9 mouse cellular contexts compared by ENCODE assay signal in genomic region chr7:109021428-109021827, GRCm38 (mm10).
DNase-seq lines count a peak whose midpoint lies in the region; ATAC-seq and TF ChIP-seq lines count a peak whose summit lies in the region.
"Had no signal": no experiment of that assay in that cellular context is flagged by ENCODE, and none has a peak within 500 bp of the region (broad histone marks: within the 10 kb centered on the region; RNA-seq: fewer than 3 reads in every experiment).

No protein-coding gene starts in this region.

- no peak overlapping the region for H3K4me2 ChIP-seq in intestine, postnatal 0 days (replicated peaks; ENCODE audit: low read depth)
- no peak overlapping the region for H3K4me2 ChIP-seq in limb, embryonic 12.5 days
- no peak overlapping the region for H3K4me2 ChIP-seq in midbrain, postnatal 0 days (ENCODE audit: low read depth, low read length, poor library complexity, severe bottlenecking)
- H3K4me2 ChIP-seq in stomach, embryonic 14.5 days (replicated peaks; ENCODE audit: low read depth, low read length) = no peak overlapping the region

- peak; percentile 80 for DNase-seq in 3T3-L1 (ENCODE audit: low read depth, low spot score)
- peak; percentile 56 for DNase-seq in Muller cell, postnatal 12 days (ENCODE audit: inconsistent ontology term)
- DNase-seq in cerebellum, adult 9-10 months = peak; percentile 88
- peak; percentile 71 for DNase-seq in forelimb bud, embryonic 11.5 days (ENCODE audit: low read depth, low spot score)
- peak; percentile 77 for DNase-seq in midbrain, postnatal 0 days (ENCODE audit: low spot score)

- no peak overlapping the region for H3K9ac ChIP-seq in intestine, postnatal 0 days (ENCODE audit: low read depth, low read length)
- no peak overlapping the region for H3K9ac ChIP-seq in limb, embryonic 12.5 days (replicated peaks)
- no peak overlapping the region for H3K9ac ChIP-seq in midbrain, postnatal 0 days (replicated peaks; ENCODE audit: low read length, poor library complexity, severe bottlenecking)
- no peak overlapping the region for H3K9ac ChIP-seq in stomach, embryonic 14.5 days (replicated peaks; ENCODE audit: low read depth, low read length)

- TF ChIP-seq CTCF in intestine, postnatal 0 days (IDR thresholded peaks at IDR 0.05; ENCODE audit: low read depth) = peak; percentile 84
- peak; percentile 94 for TF ChIP-seq CTCF in midbrain, postnatal 0 days (IDR thresholded peaks at IDR 0.05)

- 15% methylated on average over 3 of the region's 3 CpGs for WGBS in intestine, postnatal 0 days
- WGBS in limb, embryonic 12.5 days = 19% methylated on average over 3 of the region's 3 CpGs
- 19% methylated on average over 3 of the region's 3 CpGs for WGBS in midbrain, postnatal 0 days
- 20% methylated on average over 3 of the region's 3 CpGs for WGBS in stomach, embryonic 14.5 days

- H3K4me1 ChIP-seq in intestine, postnatal 0 days (replicated peaks; ENCODE audit: control insufficient read depth, insufficient read depth, low read length) = no peaks in the 10 kb centered on the region
- no peaks in the 10 kb centered on the region for H3K4me1 ChIP-seq in limb, embryonic 12.5 days (replicated peaks)
- H3K4me1 ChIP-seq in midbrain, postnatal 0 days (ENCODE audit: insufficient read depth, low read length) = peaks cover 2% of the 10 kb centered on the region; the same call in 1 of the 2 replicates
- no peaks in the 10 kb centered on the region for H3K4me1 ChIP-seq in stomach, embryonic 14.5 days (ENCODE audit: control insufficient read depth, insufficient read depth, low read length)

- no peak for ATAC-seq in intestine, postnatal 0 days
- 0 out of 2 replicates have a peak, but pooled peaks have one; percentile 24 for ATAC-seq in limb, embryonic 12.5 days (ENCODE audit: insufficient number of reproducible peaks, insufficient read depth, low FRiP score, low TSS enrichment, low read depth)
- peak; percentile 53 for ATAC-seq in midbrain, postnatal 0 days (ENCODE audit: low FRiP score)
- ATAC-seq in stomach, embryonic 14.5 days (ENCODE audit: insufficient number of reproducible peaks, insufficient read depth, low FRiP score, low read depth) = peak; percentile 30; the same call in 1 of the 2 replicates

- H3K27ac ChIP-seq in intestine, postnatal 0 days (ENCODE audit: low read depth, low read length) = no peak overlapping the region
- H3K27ac ChIP-seq in limb, embryonic 12.5 days = no peak overlapping the region
- no peak overlapping the region for H3K27ac ChIP-seq in midbrain, postnatal 0 days (ENCODE audit: low read depth, low read length)
- H3K27ac ChIP-seq in stomach, embryonic 14.5 days (ENCODE audit: low read length) = no peak overlapping the region

- H3K36me3 ChIP-seq in intestine, postnatal 0 days (ENCODE audit: control insufficient read depth, insufficient read depth) = no peaks in the 10 kb centered on the region
- 0 out of 2 replicates have a peak, but pooled peaks cover 3% of the 10 kb centered on the region for H3K36me3 ChIP-seq in limb, embryonic 12.5 days
- H3K36me3 ChIP-seq in midbrain, postnatal 0 days (ENCODE audit: insufficient read depth, low read length) = peaks cover 37% of the 10 kb centered on the region
- H3K36me3 ChIP-seq in stomach, embryonic 14.5 days (ENCODE audit: control insufficient read depth, insufficient read depth, low read length) = no peaks in the 10 kb centered on the region

- no peaks in the 10 kb centered on the region for H3K9me3 ChIP-seq in intestine, postnatal 0 days (ENCODE audit: control insufficient read depth)
- no peaks in the 10 kb centered on the region for H3K9me3 ChIP-seq in limb, embryonic 12.5 days
- H3K9me3 ChIP-seq in midbrain, postnatal 0 days (ENCODE audit: low read length) = no peaks in the 10 kb centered on the region
- no peaks in the 10 kb centered on the region for H3K9me3 ChIP-seq in stomach, embryonic 14.5 days (ENCODE audit: control insufficient read depth, low read depth, low read length)

- no peaks in the 10 kb centered on the region for H3K27me3 ChIP-seq in intestine, postnatal 0 days (replicated peaks; ENCODE audit: control insufficient read depth, insufficient read depth, low read length)
- no peaks in the 10 kb centered on the region for H3K27me3 ChIP-seq in limb, embryonic 12.5 days
- H3K27me3 ChIP-seq in midbrain, postnatal 0 days (ENCODE audit: insufficient read depth, low read length) = no peaks in the 10 kb centered on the region
- H3K27me3 ChIP-seq in stomach, embryonic 14.5 days (ENCODE audit: control insufficient read depth, insufficient read depth, low read length) = no peaks in the 10 kb centered on the region

- H3K4me3 ChIP-seq in intestine, postnatal 0 days (ENCODE audit: low read depth, low read length) = no peak overlapping the region
- H3K4me3 ChIP-seq in limb, embryonic 12.5 days (replicated peaks) = no peak overlapping the region
- H3K4me3 ChIP-seq in midbrain, postnatal 0 days (ENCODE audit: low read depth, low read length) = no peak overlapping the region
- no peak overlapping the region for H3K4me3 ChIP-seq in stomach, embryonic 14.5 days (ENCODE audit: low read depth, low read length)
- H3K4me3 ChIP-seq: myocyte had no signal
